Mouse (Mus musculus) intestine, embryonic 14.5 days (tissue): Measurements from ENCODE around the gene Cela1. TPM values are rescaled to one million over a fixed set of nuclear protein-coding genes. Genes with fewer than 3 reads are reported as not detected.

Experiments
- ATAC-seq: fragments of 200-750 bp; cut with Nextera tagmentation; replicated peaks from 2 replicates; pipeline ENCODE4 v1.8.0; 2017; ENCODE audit warnings: low read depth, moderate number of reproducible peaks, moderate TSS enrichment, moderate library complexity; ENCODE audit not compliant: low FRiP score, low TSS enrichment
- DNase-seq: peaks from one replicate; pipeline ENCODE4 v3.0.0-alpha.2; 2018; ENCODE audit warnings: low spot score
- H3K27ac ChIP-seq: fragments of 300-500 bp; sonication (generic); 2 replicates; pipeline ENCODE4 v1.5.1; 2014; ENCODE audit warnings: low read depth, mild to moderate bottlenecking, control low read depth
- H3K27me3 ChIP-seq: fragments of 300-500 bp; sonication (generic); replicated peaks from 2 replicates; pipeline ENCODE4 v1.6.1; 2014; ENCODE audit warnings: low read length, control low read depth; ENCODE audit not compliant: control insufficient read depth, insufficient read depth
- H3K36me3 ChIP-seq: fragments of 300-500 bp; sonication (generic); 2 replicates; pipeline ENCODE4 v1.6.1; 2014; ENCODE audit warnings: low read length, control low read depth; ENCODE audit not compliant: control insufficient read depth, insufficient read depth
- H3K4me1 ChIP-seq: fragments of 300-500 bp; sonication (generic); replicated peaks from 2 replicates; pipeline ENCODE4 v1.6.1; 2014; ENCODE audit warnings: low read length, control low read depth, mixed read lengths; ENCODE audit not compliant: control insufficient read depth, insufficient read depth
- H3K4me2 ChIP-seq: fragments of 300-500 bp; sonication (generic); 2 replicates; pipeline ENCODE4 v1.6.1; 2014; ENCODE audit warnings: low read length
- H3K4me3 ChIP-seq: fragments of 300-500 bp; sonication (generic); 2 replicates; pipeline ENCODE4 v1.5.1; 2014; ENCODE audit warnings: low read depth, low read length, control low read depth, mixed read lengths
- H3K9ac ChIP-seq: fragments of 300-500 bp; sonication (generic); 2 replicates; pipeline ENCODE4 v1.6.1; 2014; ENCODE audit warnings: mild to moderate bottlenecking, low read length
- H3K9me3 ChIP-seq: fragments of 300-500 bp; sonication (generic); 2 replicates; pipeline ENCODE4 v1.6.1; 2016; ENCODE audit warnings: low read length, control low read depth; ENCODE audit not compliant: control insufficient read depth
- WGBS: fragments of 180-500 bp; shearing (Covaris S2); extraction: QIAGEN DNeasy Blood & Tissue Kit; methylation state at CpG from one replicate; pipeline ENCODE4 v1.1.7; 2014; 5-methylcytosine and 5-hydroxymethylcytosine counted together
- polyA plus RNA-seq: library from polyadenylated mRNA; unstranded; fragments of >200 nt; fragmentation: Nextera tagmentation; extraction: Ambion mirVana; gene quantifications from 2 replicates; pipeline ENCODE4 v1.2.1, GENCODE M21; 2014

Gene Cela1
- polyA plus RNA-seq, 1 experiment from 2014 or later = 49.9 TPM

DNA sequence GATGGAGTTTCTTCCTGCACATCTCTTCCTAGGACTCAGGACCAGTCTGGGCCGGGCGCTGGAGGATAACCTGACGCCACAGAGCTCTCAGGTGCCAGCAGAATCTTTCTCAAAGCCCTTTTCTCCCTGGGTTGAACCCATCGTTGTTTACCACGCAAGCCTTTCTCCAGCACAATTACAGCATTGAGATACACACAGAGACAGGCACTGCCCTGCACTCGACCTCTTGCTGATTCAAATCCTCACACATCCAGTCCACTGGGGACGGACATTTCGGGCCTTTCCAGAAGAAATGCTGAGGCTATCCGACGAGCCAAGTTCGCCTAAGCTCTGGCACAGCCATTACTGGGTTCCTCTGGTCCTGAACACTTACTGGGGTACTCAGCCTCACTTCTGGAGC lies 39.0 kb upstream of the Cela1 start:
- DNase-seq (peak; percentile 46), ATAC-seq (no peak)
- Histone ChIP-seq H3K4me1 (0 out of 2 replicates have a peak, but pooled peaks cover 8% of the 10 kb centered on the region), H3K4me3 (no peak overlapping the region), H3K4me2 (no peak overlapping the region), H3K9ac (no peak overlapping the region), H3K9me3 (no peaks in the 10 kb centered on the region), H3K36me3 (no peaks in the 10 kb centered on the region), H3K27ac (no peak overlapping the region), H3K27me3 (peaks cover 41% of the 10 kb centered on the region)
- 83% methylated on average over 11 of the region's 11 CpGs for WGBS

DNA sequence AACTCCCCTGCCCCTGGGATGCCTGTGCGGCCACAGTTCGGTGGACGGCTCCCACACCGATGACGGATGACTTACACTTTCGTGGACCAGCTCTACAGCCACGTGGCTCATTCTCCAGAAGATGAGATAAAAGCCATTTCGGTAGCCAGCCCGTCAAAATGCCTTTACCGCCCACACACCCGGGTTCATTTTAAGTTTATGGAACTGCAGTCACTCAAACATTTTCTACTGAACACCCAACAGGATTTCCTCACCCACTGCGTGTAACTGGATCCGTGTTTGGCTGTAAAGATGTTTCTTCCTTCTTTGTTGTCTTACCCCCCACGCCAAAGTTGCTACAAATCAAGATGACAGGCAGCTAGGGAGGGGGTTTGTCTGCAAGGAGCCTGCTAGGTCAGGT lies 35.8 kb upstream of the Cela1 start:
- no peak overlapping the region for H3K9ac ChIP-seq
- H3K9me3 ChIP-seq = no peaks in the 10 kb centered on the region
- no peak overlapping the region for H3K27ac ChIP-seq
- no peaks in the 10 kb centered on the region for H3K4me1 ChIP-seq
- no peak for ATAC-seq
- WGBS = 47% methylated on average over 14 of the region's 14 CpGs
- H3K36me3 ChIP-seq = no peaks in the 10 kb centered on the region
- DNase-seq = no peak
- H3K4me3 ChIP-seq = no peak overlapping the region
- H3K4me2 ChIP-seq = no peak overlapping the region
- peaks cover 10% of the 10 kb centered on the region for H3K27me3 ChIP-seq

DNA sequence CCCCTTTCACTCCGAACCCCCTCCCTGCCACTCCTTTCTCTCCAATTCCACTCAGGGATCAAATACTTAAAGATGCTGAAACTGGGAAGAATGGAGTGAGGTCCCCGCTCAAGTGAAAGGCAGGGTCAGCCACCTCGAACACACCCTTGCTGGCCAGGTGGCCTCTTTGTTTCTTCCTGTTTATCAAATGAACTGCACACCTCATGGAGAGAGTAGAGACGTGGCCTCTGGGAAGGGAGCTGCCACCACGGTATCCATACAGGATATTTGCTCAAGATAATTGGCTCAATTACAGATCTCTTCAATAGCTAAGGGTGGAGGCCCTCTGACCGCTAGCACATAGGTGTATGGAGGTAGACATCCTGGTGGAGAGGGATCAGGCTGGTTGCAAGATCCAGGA lies 34.8 kb upstream of the Cela1 start:
- no peaks in the 10 kb centered on the region for H3K4me1 ChIP-seq
- H3K27me3 ChIP-seq = peaks cover under 1% of the 10 kb centered on the region
- H3K9ac ChIP-seq = no peak overlapping the region
- H3K36me3 ChIP-seq = no peaks in the 10 kb centered on the region
- no peak overlapping the region for H3K27ac ChIP-seq
- ATAC-seq (no peak), DNase-seq (no peak)
- 64% methylated on average over 6 of the region's 6 CpGs for whole genome bisulfite sequencing
- H3K4me2 ChIP-seq = no peak overlapping the region
- no peak overlapping the region for H3K4me3 ChIP-seq
- no peaks in the 10 kb centered on the region for H3K9me3 ChIP-seq

DNA sequence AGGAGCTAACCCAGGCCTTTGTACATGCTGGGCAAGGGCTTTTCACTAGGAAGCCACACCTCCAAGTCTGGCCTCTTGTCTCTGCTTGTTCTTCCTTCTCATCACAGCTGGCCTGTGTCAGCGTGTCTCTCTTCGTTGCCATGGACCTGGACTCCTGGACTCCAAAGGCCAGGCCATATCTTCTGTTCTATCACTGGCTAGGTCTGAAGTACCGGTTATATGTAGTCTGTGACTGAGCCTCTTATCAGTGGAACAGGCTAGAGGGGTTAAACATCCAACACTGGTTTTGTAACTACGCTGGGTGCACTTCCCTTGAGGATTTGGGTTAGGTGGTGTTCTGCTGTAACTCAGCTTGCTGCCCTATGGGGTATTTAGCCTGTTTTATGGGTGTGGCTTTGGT lies 34.3 kb upstream of the Cela1 start:
- Histone ChIP-seq H3K36me3 (no peaks in the 10 kb centered on the region), H3K9me3 (no peaks in the 10 kb centered on the region), H3K9ac (no peak overlapping the region), H3K27ac (no peak overlapping the region), H3K4me3 (no peak overlapping the region), H3K4me2 (no peak overlapping the region), H3K4me1 (no peaks in the 10 kb centered on the region), H3K27me3 (no peaks in the 10 kb centered on the region)
- ATAC-seq (peak; percentile 76), DNase-seq (no peak)
- 43% methylated on average over 4 of the region's 4 CpGs for WGBS

DNA sequence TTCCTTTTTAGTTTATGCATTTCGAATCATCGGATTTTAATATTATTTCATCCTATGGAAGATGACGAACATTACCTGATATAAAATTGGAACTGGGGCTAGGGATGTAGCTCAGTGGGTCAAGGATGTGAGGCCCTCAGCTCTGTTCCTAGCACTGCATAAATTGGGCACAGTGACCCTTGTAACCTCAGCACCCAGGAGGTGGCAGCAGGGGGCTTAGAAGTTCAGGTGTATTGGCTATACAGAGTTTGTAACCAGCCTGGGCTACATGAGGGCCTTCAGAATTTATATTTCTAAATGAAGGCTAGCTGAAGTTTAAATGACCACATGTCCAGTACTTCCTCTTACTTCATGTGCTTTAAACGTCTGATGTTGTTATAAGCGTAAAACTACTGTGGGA lies 33.7 kb upstream of the Cela1 start:
- DNase-seq (no peak), ATAC-seq (no peak)
- Histone ChIP-seq H3K4me2 (no peak overlapping the region), H3K4me3 (no peak overlapping the region), H3K4me1 (no peaks in the 10 kb centered on the region), H3K27me3 (no peaks in the 10 kb centered on the region), H3K9ac (no peak overlapping the region), H3K36me3 (no peaks in the 10 kb centered on the region), H3K9me3 (no peaks in the 10 kb centered on the region), H3K27ac (no peak overlapping the region)
- WGBS = 86% methylated on average over 5 of the region's 5 CpGs

DNA sequence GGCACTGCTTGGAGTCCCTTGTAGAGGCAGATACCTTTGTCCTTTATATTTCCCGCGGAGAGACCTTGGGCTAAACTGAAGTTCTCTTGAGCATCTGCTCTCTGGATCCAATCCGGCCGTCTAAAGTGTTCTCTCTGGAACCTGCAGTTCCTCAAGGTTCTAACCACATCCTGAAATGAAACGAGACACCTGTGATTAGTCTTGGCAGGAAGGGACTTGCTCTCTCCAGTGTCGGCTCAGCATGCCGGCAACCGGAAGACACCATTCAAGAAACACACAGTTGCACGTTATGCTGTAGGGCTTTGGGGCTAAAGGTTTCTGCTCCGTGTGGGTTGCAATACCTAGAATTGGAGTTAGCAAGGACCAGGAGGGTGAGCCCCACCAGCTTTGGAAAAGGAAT lies 32.3 kb upstream of the Cela1 start:
- Histone ChIP-seq H3K4me1 (no peaks in the 10 kb centered on the region), H3K27me3 (no peaks in the 10 kb centered on the region), H3K27ac (no peak overlapping the region), H3K9ac (no peak overlapping the region), H3K36me3 (no peaks in the 10 kb centered on the region), H3K4me2 (no peak overlapping the region), H3K9me3 (no peaks in the 10 kb centered on the region), H3K4me3 (no peak overlapping the region)
- ATAC-seq = no peak
- 73% methylated on average over 10 of the region's 10 CpGs for WGBS
- no peak for DNase-seq

DNA sequence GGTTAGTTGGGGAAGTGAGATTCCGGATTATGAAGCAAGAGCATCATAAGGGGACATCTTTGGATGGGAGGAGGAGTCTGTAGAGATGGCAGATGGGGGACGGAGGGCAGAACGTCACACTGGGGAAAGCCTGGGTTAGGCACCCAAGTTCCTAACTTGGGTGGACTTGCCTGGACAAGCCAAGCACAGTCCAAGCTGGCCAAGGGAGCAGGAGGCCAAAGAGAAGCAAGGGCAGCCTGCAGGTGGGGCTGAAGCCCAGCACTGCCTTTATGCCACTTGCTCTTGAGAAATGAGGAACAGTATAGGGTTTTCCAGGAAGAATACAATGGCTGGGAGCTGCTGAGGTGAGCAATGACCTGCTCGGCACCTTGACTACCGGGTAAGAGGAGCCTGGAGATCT lies 31.5 kb upstream of the Cela1 start:
- Histone ChIP-seq H3K36me3 (no peaks in the 10 kb centered on the region), H3K4me1 (no peaks in the 10 kb centered on the region), H3K9me3 (no peaks in the 10 kb centered on the region), H3K4me3 (no peak overlapping the region), H3K9ac (no peak overlapping the region), H3K4me2 (no peak overlapping the region), H3K27me3 (no peaks in the 10 kb centered on the region), H3K27ac (no peak overlapping the region)
- ATAC-seq = no peak
- no peak for DNase-seq
- 92% methylated on average over 5 of the region's 5 CpGs for WGBS

DNA sequence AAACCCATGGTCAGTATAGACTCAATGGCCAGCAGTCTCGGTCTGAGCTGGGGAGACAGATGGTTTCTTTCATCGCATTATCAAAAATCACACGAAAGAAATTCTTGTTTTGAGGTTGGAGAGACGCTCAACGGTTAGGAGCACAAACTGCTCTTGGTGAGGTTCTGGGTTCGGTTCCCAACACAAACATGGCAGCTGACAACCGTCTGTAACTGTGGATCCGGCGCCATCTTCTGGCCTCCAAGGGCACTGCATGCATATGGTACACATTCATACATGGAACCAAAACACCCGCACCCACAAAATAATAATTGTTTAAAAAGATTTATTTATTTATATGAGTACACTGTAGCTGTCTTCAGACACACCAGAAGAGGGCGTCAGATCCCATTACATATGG lies 30.9 kb upstream of the Cela1 start:
- Histone ChIP-seq H3K9ac (no peak overlapping the region), H3K36me3 (no peaks in the 10 kb centered on the region), H3K4me1 (no peaks in the 10 kb centered on the region), H3K4me3 (no peak overlapping the region), H3K9me3 (no peaks in the 10 kb centered on the region), H3K27me3 (no peaks in the 10 kb centered on the region), H3K4me2 (no peak overlapping the region), H3K27ac (no peak overlapping the region)
- DNase-seq (no peak), ATAC-seq (no peak)
- 79% methylated on average over 11 of the region's 11 CpGs for WGBS

DNA sequence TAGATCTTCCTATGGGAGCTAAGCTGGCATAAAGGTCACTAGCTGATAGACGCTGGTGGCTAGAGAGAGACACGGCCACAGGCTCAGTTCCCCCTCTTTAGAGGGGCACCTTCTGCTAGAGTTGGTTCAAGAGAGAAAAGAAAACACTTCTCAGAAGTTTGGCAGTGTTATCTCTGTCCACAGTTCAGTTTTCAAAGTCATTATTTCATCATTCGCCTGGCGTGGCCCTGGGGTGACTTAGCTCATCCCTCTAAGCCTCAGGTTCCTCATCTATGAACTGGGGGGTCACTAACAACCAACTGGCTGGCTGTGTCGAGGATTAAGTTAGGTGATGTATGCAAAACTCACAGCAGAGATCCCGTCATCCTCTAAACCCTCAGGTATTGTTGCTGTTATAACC lies 30.2 kb upstream of the Cela1 start:
- H3K9me3 ChIP-seq = no peaks in the 10 kb centered on the region
- no peaks in the 10 kb centered on the region for H3K36me3 ChIP-seq
- H3K27ac ChIP-seq = no peak overlapping the region
- 78% methylated on average over 6 of the region's 6 CpGs for WGBS
- H3K4me3 ChIP-seq = no peak overlapping the region
- H3K4me1 ChIP-seq = no peaks in the 10 kb centered on the region
- no peak for ATAC-seq
- no peak overlapping the region for H3K9ac ChIP-seq
- no peak overlapping the region for H3K4me2 ChIP-seq
- DNase-seq = no peak
- H3K27me3 ChIP-seq = no peaks in the 10 kb centered on the region
